Mouse (Mus musculus) E14TG2a.4 (cell line): Measurements from ENCODE around the gene Lmx1b.

ENCODE experiments used
- H3K27me3 ChIP-seq: 2 replicates; pipeline ENCODE4 v1.6.1; 2014; ENCODE audit warnings: low read length, control low read depth; ENCODE audit not compliant: insufficient read depth
- H3K36me3 ChIP-seq: 2 replicates; pipeline ENCODE4 v1.6.1; 2014; ENCODE audit warnings: low read length, control low read depth; ENCODE audit not compliant: insufficient read depth
- H3K4me1 ChIP-seq: replicated peaks from 2 replicates; pipeline ENCODE4 v1.6.1; 2014; ENCODE audit warnings: low read depth, low read length, control low read depth
- H3K4me3 ChIP-seq: replicated peaks from 2 replicates; pipeline ENCODE4 v1.5.1; 2014; ENCODE audit warnings: mild to moderate bottlenecking, low read length
- H3K9me3 ChIP-seq: 2 replicates; pipeline ENCODE4 v1.6.1; 2014; ENCODE audit warnings: low read length, control low read depth
- CTCF ChIP-seq: conservative IDR thresholded peaks from 2 replicates; pipeline ENCODE4 v1.5.1; 2014; ENCODE audit warnings: low read length
- NANOG ChIP-seq: IDR thresholded peaks from 2 replicates; pipeline ENCODE4 v1.6.1; 2014; ENCODE audit warnings: borderline replicate concordance, low read length, mixed read lengths
- POU5F1 ChIP-seq: IDR thresholded peaks from 2 replicates; pipeline ENCODE4 v1.6.1; 2014; ENCODE audit warnings: low read length, borderline replicate concordance

Lmx1b gene

GRCm38 (mm10) chr2:33515431-33515830, 124.9 kb downstream of the Lmx1b start:
- Histone ChIP-seq H3K36me3 (no peaks in the 10 kb centered on the region), H3K4me1 (peaks cover 29% of the 10 kb centered on the region), H3K4me3 (peak overlapping the region; percentile 46; the same call in 1 of the 2 replicates), H3K9me3 (no peaks in the 10 kb centered on the region), H3K27me3 (peaks cover 34% of the 10 kb centered on the region)
- TF ChIP-seq CTCF (no peak), NANOG (no peak), POU5F1 (no peak)
